ENCODE assay signal across 9 mouse cellular contexts in the genomic region with DNA sequence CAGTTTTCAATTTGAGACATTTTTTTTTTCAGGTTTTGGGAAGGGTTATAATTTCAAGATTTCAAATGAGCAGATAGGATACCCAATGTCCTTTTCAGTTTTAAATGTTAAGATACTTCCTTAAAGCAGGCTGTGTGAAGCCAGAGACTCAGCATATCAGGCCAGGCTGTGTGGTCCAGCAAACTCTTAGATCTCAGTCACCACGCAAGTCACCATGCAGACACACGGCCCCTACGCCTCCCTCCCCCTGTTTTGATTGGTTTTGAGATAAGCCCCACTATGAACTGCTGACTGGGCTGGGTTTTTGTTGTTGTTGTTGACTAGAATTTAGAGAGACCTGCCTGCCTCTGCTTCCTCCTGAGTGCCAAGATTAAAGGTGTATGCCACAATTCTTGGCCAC. TPM values are rescaled to one million over a fixed set of nuclear protein-coding genes. Genes with fewer than 3 reads are reported as not detected.
DNase-seq lines count a peak whose midpoint lies in the region; ATAC-seq and TF ChIP-seq lines count a peak whose summit lies in the region.
"Had no signal": no experiment of that assay in that cellular context is flagged by ENCODE, and none has a peak within 500 bp of the region (broad histone marks: within the 10 kb centered on the region; RNA-seq: fewer than 3 reads in every experiment).

No protein-coding gene starts in this region.

- no peak for DNase-seq in heart, postnatal 4 days
- DNase-seq in MEL (ENCODE audit: low read depth, low spot score) = peak; percentile 56
- DNase-seq in frontal cortex, adult 2 months (ENCODE audit: extremely low spot score in 1 of 2, low spot score in 1 of 2) = no peak
- DNase-seq in gastrocnemius, adult 8-10 months (ENCODE audit: low spot score in 2 of 2) = no peak
- DNase-seq in adrenal gland, postnatal 10 days = no peak

- peaks cover 25% of the 10 kb centered on the region for H3K36me3 ChIP-seq in heart, embryonic 13.5 days
- H3K36me3 ChIP-seq in MEL (ENCODE audit: control insufficient read depth in 1 of 2, insufficient read depth in 2 of 2, low read length in 2 of 2) = no peaks in the 10 kb centered on the region
- H3K36me3 ChIP-seq in hindbrain, embryonic 12.5 days = peaks cover 34% of the 10 kb centered on the region
- no peaks in the 10 kb centered on the region for H3K36me3 ChIP-seq in macrophage (ENCODE audit: inconsistent target)

- TF ChIP-seq POLR2A in MEL (IDR thresholded peaks at IDR 0.05; ENCODE audit: control insufficient read depth in 1 of 2, insufficient read depth in 1 of 2, low read depth in 1 of 2, low read length in 2 of 2, poor library complexity in 1 of 2) = no peak

- H3K79me2 ChIP-seq in MEL (ENCODE audit: control insufficient read depth, insufficient read depth, low read length, poor library complexity) (peaks cover 17% of the 10 kb centered on the region), macrophage (ENCODE audit: inconsistent target) (no peaks in the 10 kb centered on the region)

- H3K27ac ChIP-seq in heart, embryonic 13.5 days (replicated peaks) = peak overlapping the region; percentile 92
- peak overlapping the region; percentile 53 for H3K27ac ChIP-seq in MEL (ENCODE audit: control insufficient read depth, low read depth, low read length)
- peak overlapping the region; percentile 97 for H3K27ac ChIP-seq in hindbrain, embryonic 12.5 days
- no peak overlapping the region for H3K27ac ChIP-seq in macrophage
- H3K27ac ChIP-seq: left cerebral cortex, adult 2 months had no signal

- peaks cover 6% of the 10 kb centered on the region; the same call in 1 of the 2 replicates for H3K27me3 ChIP-seq in heart, embryonic 13.5 days (replicated peaks)
- H3K27me3 ChIP-seq in MEL (ENCODE audit: control insufficient read depth in 1 of 2, insufficient read depth in 2 of 2, low read length in 2 of 2) = no peaks in the 10 kb centered on the region
- peaks cover 9% of the 10 kb centered on the region for H3K27me3 ChIP-seq in hindbrain, embryonic 12.5 days

- peak overlapping the region; percentile 96 for H3K4me2 ChIP-seq in heart, embryonic 13.5 days
- H3K4me2 ChIP-seq in hindbrain, embryonic 12.5 days (replicated peaks) = peak overlapping the region; percentile 61

- no peak for ATAC-seq in heart, embryonic 13.5 days (ENCODE audit: extremely low read depth, insufficient number of reproducible peaks, low FRiP score, low TSS enrichment)
- no peak for ATAC-seq in hindbrain, embryonic 12.5 days (ENCODE audit: low FRiP score)

- 50% methylated on average over 3 of the region's 3 CpGs for WGBS in heart, embryonic 13.5 days
- 49% methylated on average over 3 of the region's 3 CpGs for WGBS in hindbrain, embryonic 12.5 days
- WGBS in macrophage (ENCODE audit: missing documents) = 73% methylated on average over 3 of the region's 3 CpGs

- TF ChIP-seq EP300 in MEL (IDR thresholded peaks at IDR 0.05; ENCODE audit: low read depth in 1 of 2, low read length in 2 of 2) = peak in 1 of 2 experiments; percentile 25; a peak in 2 of 4 replicates

- TF ChIP-seq RAD21 in MEL (IDR thresholded peaks at IDR 0.05; ENCODE audit: low read depth, low read length) = no peak

- no peaks in the 10 kb centered on the region for H3K9me3 ChIP-seq in heart, embryonic 13.5 days
- no peaks in the 10 kb centered on the region for H3K9me3 ChIP-seq in MEL (replicated peaks; ENCODE audit: insufficient read depth, low read length)
- H3K9me3 ChIP-seq in hindbrain, embryonic 12.5 days (replicated peaks) = no peaks in the 10 kb centered on the region

- peak overlapping the region; percentile 88 for H3K9ac ChIP-seq in heart, embryonic 13.5 days
- peak overlapping the region; percentile 85 for H3K9ac ChIP-seq in MEL (ENCODE audit: control insufficient read depth, low read depth, low read length, poor library complexity, severe bottlenecking)
- H3K9ac ChIP-seq in hindbrain, embryonic 12.5 days = peak overlapping the region; percentile 97

- H3K4me1 ChIP-seq in heart, embryonic 13.5 days = peaks cover 7% of the 10 kb centered on the region
- H3K4me1 ChIP-seq in MEL (ENCODE audit: control insufficient read depth in 1 of 2, insufficient read depth in 2 of 2, low read length in 2 of 2) = no peaks in the 10 kb centered on the region
- peaks cover 18% of the 10 kb centered on the region for H3K4me1 ChIP-seq in hindbrain, embryonic 12.5 days

- no peak for TF ChIP-seq CTCF in MEL (IDR thresholded peaks at IDR 0.05 in 2 of 3, conservative IDR thresholded peaks at IDR 0.05 in 1 of 3; ENCODE audit: control insufficient read depth in 1 of 3, insufficient read depth in 1 of 3, low read depth in 2 of 3, low read length in 3 of 3, poor library complexity in 1 of 3, severe bottlenecking in 1 of 3)

- peak overlapping the region; percentile 74 for H3K4me3 ChIP-seq in heart, embryonic 13.5 days
- H3K4me3 ChIP-seq in MEL (ENCODE audit: control insufficient read depth in 1 of 2, insufficient read depth in 1 of 2, low read depth in 2 of 2, low read length in 2 of 2) (peak overlapping the region; percentile 69 to 89), macrophage (ENCODE audit: inconsistent target) (peak overlapping the region; percentile 42; the same call in 1 of the 2 replicates)
- peak overlapping the region; percentile 85 for H3K4me3 ChIP-seq in hindbrain, embryonic 12.5 days

TF ChIP-seq in MEL, 35 proteins besides CTCF, POLR2A, EP300 and RAD21:
- TF ChIP-seq GATA1 (IDR thresholded peaks at IDR 0.05; ENCODE audit: low read depth, low read length) = 0 out of 2 replicates have a peak, but pooled peaks have one; percentile 32
- TF ChIP-seq NELFE (IDR thresholded peaks at IDR 0.05; ENCODE audit: low read depth, low read length) = no peak
- TF ChIP-seq TBP (IDR thresholded peaks at IDR 0.05; ENCODE audit: low read depth, low read length) = no peak
- TF ChIP-seq ETS1 (IDR thresholded peaks at IDR 0.05; ENCODE audit: low read depth, low read length) = peak; percentile 20; the same call in 1 of the 2 replicates
- no peak for TF ChIP-seq BHLHE40 (IDR thresholded peaks at IDR 0.05; ENCODE audit: borderline replicate concordance, low read depth, low read length)

RNA-seq across cellular contexts. Expression of gene Cd24a, which starts 3.2 kb away (rescaled TPM):
- polyA plus RNA-seq in heart, embryonic 13.5 days (2015; fragmentation: Nextera tagmentation; extraction: Ambion mirVana) = 98.7 and 108 TPM in 2 replicates
- total RNA-seq in heart, postnatal 4 days (2021) = 10 to 100 TPM; 14.6 to 22.6 TPM
- total RNA-seq in MEL (2012; rRNA removed) = 96.6 and 119 TPM in 2 replicates
- polyA plus RNA-seq in MEL (2012; ENCODE audit: insufficient read depth in 1 of 2, insufficient read length in 2 of 2, low read depth in 1 of 2, low replicate concordance in 2 of 2, missing spikeins in 1 of 2) (100 to 1,000 TPM in 1 of 2 experiments, not detected in 1; 181 TPM), macrophage (2018) (5.6 to 18.3 TPM (median 12.2 TPM) in 3 replicates)
- 727 and 798 TPM in 2 replicates for polyA plus RNA-seq in hindbrain, embryonic 12.5 days (2016; fragmentation: Nextera tagmentation; extraction: Ambion mirVana)
- total RNA-seq in macrophage (2018; cell fraction: chromatin; rRNA removed) = 1 to 10 TPM in 3 of 26 experiments, under 1 TPM in 7, not detected in 16; 0.49 to 3.1 (median 0.89) TPM
- 10 to 100 TPM in 13 of 26 experiments, 1 to 10 TPM in 11, under 1 TPM in 2; 0.99 to 16.4 (median 8.0) TPM for total RNA-seq in macrophage (2018; cell fraction: cytosol; rRNA removed)
- 1 to 10 TPM in 19 of 26 experiments, under 1 TPM in 6, not detected in 1; 0.43 to 6.2 (median 2.5) TPM for total RNA-seq in macrophage (2018; cell fraction: nucleus; rRNA removed)
- 42.8 and 43.2 TPM in 2 replicates for polyA plus RNA-seq in frontal cortex, adult 2 months (2012; rRNA removed)
- 100 to 1,000 TPM; 187 to 252 (median 190) TPM for total RNA-seq in gastrocnemius, adult 8-10 months (2022)
- 10 to 100 TPM; 59.7 to 91.7 TPM for total RNA-seq in adrenal gland, postnatal 10 days (2021)

RNA-seq across cellular contexts. Expression of gene 1700021F05Rik, which starts 40.5 kb away (rescaled TPM):
- polyA plus RNA-seq in heart, embryonic 13.5 days (2015; fragmentation: Nextera tagmentation; extraction: Ambion mirVana) = 76.4 and 88.7 TPM in 2 replicates
- 10 to 100 TPM; 89.9 to 94.5 TPM for total RNA-seq in heart, postnatal 4 days (2021)
- total RNA-seq in MEL (2012; rRNA removed) = 62.3 and 66.5 TPM in 2 replicates
- 10 to 100 TPM in 1 of 2 experiments, not detected in 1; 93.8 TPM for polyA plus RNA-seq in MEL (2012; ENCODE audit: insufficient read depth in 1 of 2, insufficient read length in 2 of 2, low read depth in 1 of 2, low replicate concordance in 2 of 2, missing spikeins in 1 of 2)
- 53.7 and 65.4 TPM in 2 replicates for polyA plus RNA-seq in hindbrain, embryonic 12.5 days (2016; fragmentation: Nextera tagmentation; extraction: Ambion mirVana)
- 10 to 100 TPM in 22 of 26 experiments, 1 to 10 TPM in 4; 5.4 to 34.1 (median 18.6) TPM for total RNA-seq in macrophage (2018; cell fraction: chromatin; rRNA removed)
- 10 to 100 TPM; 10.6 to 24.1 (median 19.6) TPM for total RNA-seq in macrophage (2018; cell fraction: cytosol; rRNA removed)
- 10 to 100 TPM in 20 of 26 experiments, 1 to 10 TPM in 6; 6.9 to 28.0 (median 15.4) TPM for total RNA-seq in macrophage (2018; cell fraction: nucleus; rRNA removed)
- 17.5 to 43.3 TPM (median 21.2 TPM) in 3 replicates for polyA plus RNA-seq in macrophage (2018)
- polyA plus RNA-seq in frontal cortex, adult 2 months (2012; rRNA removed) = 40.7 and 46.0 TPM in 2 replicates
- 10 to 100 TPM; 79.7 to 88.8 (median 82.2) TPM for total RNA-seq in gastrocnemius, adult 8-10 months (2022)
- total RNA-seq in adrenal gland, postnatal 10 days (2021) = 100 to 1,000 TPM in 1 of 2 experiments, 10 to 100 TPM in 1; 94.1 to 111 TPM

RNA-seq across cellular contexts. Expression of gene Gm9803, which starts 57.4 kb away (rescaled TPM):
- polyA plus RNA-seq in heart, embryonic 13.5 days (2015; fragmentation: Nextera tagmentation; extraction: Ambion mirVana) = 12.0 and 14.9 TPM in 2 replicates
- total RNA-seq in heart, postnatal 4 days (2021) = 1 to 10 TPM; 5.8 to 6.4 TPM
- total RNA-seq in MEL (2012; rRNA removed) = 10.1 and 18.7 TPM in 2 replicates
- polyA plus RNA-seq in MEL (2012; ENCODE audit: insufficient read depth in 1 of 2, insufficient read length in 2 of 2, low read depth in 1 of 2, low replicate concordance in 2 of 2, missing spikeins in 1 of 2) = 100 to 1,000 TPM in 1 of 2 experiments, not detected in 1; 137 TPM
- polyA plus RNA-seq in hindbrain, embryonic 12.5 days (2016; fragmentation: Nextera tagmentation; extraction: Ambion mirVana) = 10.1 and 22.2 TPM in 2 replicates
- 10 to 100 TPM in 17 of 26 experiments, 1 to 10 TPM in 3, not detected in 6; 3.4 to 25.3 (median 12.7) TPM for total RNA-seq in macrophage (2018; cell fraction: chromatin; rRNA removed)
- total RNA-seq in macrophage (2018; cell fraction: cytosol; rRNA removed) = 1 to 10 TPM in 9 of 26 experiments, under 1 TPM in 10, not detected in 7; 0.36 to 2.5 (median 0.89) TPM
- 1 to 10 TPM in 16 of 26 experiments, not detected in 10; 1.5 to 5.6 (median 3.7) TPM for total RNA-seq in macrophage (2018; cell fraction: nucleus; rRNA removed)
- polyA plus RNA-seq in macrophage (2018) = 0.69 to 2.7 TPM (median 1.2 TPM) in 3 replicates
- polyA plus RNA-seq in frontal cortex, adult 2 months (2012; rRNA removed) = 15.4 and 24.6 TPM in 2 replicates
- 10 to 100 TPM in 1 of 4 experiments, 1 to 10 TPM in 1, not detected in 2; 9.8 to 13.6 TPM for total RNA-seq in gastrocnemius, adult 8-10 months (2022)
- total RNA-seq in adrenal gland, postnatal 10 days (2021) = 10 to 100 TPM; 18.7 to 26.3 TPM
